Mouse (Mus musculus): Measurements from ENCODE around the gene Defb23.
A peak's percentile ranks its signal among the peaks of the same experiment; 100 is the strongest.
"Not testable (repeated sequence)": the region's sequence is repeated elsewhere in the genome, so short reads cannot be mapped to it uniquely, and the experiment has no call there.

The Defb23 gene

DNA sequence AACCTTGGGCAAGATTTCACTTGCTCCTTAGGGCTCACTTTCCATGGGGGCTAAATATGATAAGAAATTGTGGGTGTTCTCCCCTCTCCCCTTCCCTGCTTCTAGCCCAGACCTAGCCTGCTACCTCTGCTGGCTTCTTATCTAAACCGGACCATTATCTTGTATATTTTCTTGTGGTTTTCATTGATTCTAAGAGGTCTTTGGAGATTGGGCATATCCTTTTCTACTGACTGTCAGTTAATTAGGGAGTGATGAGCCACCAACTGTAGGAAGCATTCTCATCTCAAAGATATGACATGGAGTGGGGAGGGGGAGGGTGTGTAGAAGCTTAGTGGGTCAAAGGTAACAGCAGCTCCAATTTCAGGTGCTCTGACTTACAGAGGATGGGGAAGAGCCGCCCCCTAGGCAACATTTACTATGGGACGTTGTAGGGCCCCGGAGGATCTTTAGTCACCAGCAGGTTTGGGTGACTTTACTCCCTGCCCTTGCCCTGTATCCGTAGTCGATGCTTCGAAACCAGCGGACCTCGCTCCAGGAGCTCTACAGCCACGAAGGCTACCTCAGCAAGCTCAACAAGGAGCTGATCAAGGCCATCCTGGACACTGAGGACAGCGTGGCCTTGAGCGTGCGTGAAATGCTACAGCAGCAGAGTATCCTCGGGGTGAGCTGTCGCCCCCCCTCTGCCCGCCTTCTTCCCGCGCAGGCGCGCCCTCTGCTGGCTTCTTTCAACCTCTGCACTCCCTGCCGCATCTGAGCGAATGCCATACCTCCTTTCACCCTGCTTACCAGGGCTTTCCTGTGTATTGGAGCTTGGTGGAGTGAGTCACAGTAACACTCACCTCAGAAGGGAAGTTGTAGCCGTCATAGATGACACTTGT is 27.2 kb downstream of the Defb23 start:
- DNase-seq: peak; percentile 85

DNA sequence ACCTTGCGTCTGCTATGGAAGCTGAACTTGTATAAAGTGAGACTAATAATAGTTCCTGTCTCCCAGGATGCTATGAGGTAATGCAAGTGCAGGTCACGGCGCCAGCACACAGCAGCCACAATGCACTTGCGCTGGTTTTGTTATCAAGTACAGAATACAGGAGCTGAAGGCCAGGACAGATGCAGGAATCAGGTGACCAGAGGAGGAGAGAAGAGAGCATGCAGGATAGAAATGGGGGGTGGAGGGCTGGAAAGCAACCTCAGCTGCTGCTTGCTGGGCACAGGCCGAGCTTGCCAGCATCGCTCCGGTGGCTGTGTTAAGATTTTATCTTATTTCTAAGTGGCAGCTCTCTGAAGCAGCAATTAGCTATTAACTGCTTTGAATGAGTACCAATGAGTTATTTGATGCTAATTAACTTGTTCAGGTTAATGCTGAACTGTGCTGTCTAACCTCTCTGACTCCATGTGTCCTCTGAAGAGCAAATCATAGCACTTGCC is 28.0 kb downstream of the Defb23 start:
- no peak for DNase-seq

DNA sequence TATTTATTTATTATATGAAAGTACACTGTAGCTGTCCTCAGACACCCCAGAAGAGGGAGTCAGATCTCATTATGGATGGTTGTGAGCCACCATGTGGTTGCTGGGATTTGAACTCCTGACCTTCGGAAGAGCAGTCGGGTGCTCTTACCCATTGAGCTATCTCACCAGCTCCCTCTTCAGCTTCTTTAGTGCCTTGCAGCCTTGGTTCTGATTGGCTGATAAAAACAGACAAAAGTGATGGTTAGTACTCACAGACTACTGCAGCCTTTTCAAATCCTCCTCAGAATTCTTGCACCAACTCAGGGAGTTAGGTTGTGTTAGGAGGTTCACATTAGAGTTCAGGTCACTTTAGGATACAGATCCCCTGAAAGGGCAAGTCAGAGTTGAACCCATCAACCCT is 35.9 kb downstream of the Defb23 start:
- DNase-seq: not testable (repeated sequence)

DNA sequence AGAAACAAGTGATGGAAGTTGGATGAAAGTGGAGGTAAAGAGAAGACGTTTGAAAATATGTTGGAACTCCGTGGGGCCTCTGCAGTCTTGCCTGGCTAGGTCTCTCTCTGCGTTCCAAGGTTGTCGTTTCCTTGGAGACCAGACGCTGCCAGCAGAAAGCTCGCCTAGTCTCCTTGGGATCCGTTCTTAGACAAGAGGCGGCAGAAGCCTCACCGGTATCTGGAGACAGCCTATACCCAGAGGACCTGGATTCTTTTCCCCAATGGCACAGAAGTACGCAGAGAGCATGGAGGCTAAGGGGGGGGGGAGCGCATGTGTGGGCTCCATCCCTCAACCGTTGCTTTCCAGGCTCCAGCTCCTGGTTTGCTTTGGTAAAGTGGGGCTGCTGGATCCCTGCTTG is 36.9 kb downstream of the Defb23 start:
- no peak for DNase-seq

DNA sequence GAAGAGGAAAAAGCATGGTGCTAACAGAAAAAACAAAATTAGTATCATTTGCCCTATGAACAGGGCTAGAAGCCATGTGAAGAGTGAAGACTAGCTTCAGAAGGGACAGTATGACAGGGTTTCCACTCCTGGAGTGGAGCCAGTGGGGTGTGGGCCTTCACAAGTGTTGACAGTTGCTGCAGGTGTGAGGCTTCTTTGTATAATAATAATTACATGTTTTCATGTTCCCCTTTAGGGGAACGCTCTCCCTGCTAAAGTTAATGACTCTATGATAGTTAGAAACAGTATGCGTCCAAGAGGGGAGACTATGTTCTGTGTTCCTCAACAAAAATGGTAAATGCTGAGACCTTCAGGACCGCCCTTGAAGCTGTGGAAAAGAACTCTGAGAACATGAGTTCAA is 48.6 kb downstream of the Defb23 start:
- DNase-seq: no peak

DNA sequence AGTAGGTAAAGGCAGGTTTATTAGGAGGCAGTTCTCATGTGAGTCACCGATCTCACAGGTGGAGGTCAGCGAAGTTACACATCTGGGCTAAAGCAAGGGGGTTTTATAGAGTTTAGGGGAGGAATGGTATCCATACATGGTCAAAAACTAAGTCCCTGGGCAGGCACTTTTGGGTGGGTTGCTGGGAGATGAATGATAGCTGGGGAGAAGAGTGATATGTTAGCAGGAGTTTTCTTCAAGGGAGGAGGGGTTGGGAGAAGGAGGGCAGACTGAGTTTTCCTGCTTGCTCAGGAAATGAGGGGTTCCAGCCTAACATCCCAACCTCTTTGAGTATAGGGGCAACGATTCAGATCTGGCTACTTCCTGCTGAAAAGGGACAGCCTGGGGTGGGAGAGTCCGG is 49.1 kb downstream of the Defb23 start, which contains the start of gene 6820408C15Rik:
Gene 6820408C15Rik, plus strand, starts transcription at position 301 of the 400 bp plus-strand sequence.
- no peak for DNase-seq

DNA sequence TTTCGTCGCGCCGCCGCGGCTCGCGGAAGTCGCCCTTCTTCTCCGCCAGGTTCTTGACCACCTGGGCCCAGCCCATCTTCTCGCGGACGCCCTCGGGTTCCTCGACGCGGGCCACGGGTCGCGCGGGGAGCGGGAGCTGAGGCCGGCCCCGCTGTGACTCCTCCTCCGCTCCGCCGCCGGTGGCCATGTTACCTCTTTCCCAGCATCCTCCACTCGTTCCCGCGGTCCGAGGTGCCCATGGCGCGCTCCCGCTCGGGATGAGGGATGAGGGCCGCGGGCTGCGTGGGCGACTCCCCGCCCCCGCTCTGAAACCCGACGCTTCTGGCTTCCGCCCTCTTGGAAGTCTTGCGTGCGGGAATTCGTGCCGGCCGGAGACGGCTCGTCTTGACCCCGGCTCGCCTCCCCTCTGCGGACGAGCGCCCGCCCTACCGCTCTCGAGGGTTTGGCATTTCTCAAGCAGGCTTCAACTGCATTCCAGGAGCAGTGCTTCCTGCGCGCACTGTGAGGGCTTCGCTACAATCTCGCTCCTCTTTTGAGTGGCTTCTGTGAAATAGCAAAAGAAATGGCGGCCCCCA is 49.7 kb downstream of the Defb23 start, which contains the start of gene Zcchc3:
Gene Zcchc3, minus strand, starts transcription at position 437 of the 575 bp plus-strand sequence.
- DNase-seq: peak; percentile 91

DNA sequence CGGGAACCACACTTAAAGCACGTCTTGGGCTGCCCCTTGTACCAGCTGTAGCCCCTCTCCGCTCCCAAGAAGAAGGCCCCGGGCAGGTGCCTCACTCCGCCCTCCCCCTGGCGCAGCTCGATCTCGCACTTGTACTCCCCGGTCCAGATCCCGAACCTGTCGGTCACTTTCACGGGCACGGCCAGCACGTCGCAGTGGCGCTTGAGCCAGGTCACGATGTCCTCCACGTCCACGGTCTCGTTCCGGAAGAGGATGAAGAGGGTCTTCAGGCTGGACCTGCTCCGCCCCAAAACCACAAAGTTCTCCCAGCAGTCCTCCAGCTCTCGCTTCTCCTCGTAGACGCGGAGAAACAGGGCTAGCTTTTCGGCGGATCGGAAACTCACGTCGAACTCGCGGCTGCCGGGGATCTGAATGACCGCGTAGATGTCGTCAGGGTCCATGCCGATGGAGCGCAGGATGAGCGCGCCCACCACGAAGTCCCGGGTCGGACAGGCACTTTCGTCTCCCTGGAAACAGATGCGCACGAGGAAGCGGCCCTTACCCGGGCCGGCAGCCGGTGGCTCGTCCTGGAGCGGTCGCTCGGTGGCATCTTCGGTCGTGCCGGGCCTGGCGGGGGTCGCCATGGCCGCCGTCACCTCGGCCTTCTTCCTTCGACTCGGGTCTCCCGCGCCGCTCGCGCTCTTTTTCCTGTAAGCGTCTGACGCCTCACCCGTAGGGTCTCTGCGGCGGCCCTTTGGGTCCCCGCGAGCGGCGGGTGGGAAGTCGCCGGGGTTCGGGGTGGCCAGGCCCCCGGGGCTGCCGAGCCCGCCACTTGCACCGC is 50.4 kb downstream of the Defb23 start:
- peak; percentile 64 for DNase-seq

DNA sequence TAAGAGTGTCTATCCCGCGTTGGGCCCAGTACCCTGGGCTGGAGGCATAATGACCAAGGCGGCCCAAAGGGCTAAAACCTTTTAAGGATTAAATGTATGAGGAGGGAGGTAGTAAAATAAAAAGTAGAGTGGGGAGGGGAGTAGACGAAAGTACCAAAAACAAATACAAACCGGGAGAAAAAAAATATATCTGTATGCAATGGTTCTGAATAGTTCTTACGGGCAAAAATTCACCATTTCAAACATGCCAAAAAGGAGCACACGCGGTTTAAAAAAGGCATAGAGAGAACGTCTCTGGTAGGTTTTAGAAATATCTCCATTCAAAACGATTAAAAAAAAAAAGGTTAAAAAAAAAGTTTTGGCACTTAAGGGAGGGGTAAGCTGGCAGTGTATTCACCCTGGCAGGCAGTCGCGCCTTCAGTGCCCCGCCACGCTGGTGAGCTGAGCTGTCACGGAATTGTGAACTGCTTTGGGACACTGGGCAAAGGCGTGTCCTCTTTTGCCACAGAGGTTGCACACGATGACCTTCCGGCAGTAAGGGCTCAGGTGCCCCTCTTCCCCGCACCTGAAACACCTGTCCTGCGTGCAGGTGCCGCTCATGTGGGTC is 51.2 kb downstream of the Defb23 start:
- DNase-seq: no peak

DNA sequence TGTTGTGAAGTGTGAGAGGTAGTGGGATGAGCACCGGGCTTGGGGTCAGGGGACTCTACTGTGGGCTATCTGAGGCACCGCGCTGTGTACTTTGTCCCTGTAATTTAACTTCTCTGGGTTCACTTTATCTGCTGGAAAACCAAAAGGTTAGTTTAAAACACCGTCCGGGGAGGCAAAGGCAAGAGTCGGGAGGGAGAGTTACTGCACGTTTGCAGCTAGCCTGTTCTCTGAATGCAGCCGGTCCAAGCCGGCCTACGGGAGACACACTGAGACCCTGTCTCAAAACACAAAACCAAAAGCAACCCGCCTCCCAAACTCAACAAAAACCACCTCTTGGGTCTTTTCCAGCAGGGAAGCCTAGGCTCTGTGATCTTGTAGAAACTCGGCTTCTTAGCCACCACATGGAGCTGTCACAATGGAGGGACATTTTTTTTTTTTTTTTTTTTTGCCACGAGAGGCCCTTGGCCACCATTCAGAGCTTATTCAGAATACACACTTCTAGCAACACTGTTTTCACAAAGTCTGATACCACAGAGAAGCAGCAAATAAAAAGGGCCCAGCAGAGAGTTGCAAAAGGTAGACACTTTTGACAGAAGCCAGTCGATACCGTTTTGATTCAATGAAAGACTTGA is 51.8 kb downstream of the Defb23 start:
- DNase-seq: peak; percentile 43

DNA sequence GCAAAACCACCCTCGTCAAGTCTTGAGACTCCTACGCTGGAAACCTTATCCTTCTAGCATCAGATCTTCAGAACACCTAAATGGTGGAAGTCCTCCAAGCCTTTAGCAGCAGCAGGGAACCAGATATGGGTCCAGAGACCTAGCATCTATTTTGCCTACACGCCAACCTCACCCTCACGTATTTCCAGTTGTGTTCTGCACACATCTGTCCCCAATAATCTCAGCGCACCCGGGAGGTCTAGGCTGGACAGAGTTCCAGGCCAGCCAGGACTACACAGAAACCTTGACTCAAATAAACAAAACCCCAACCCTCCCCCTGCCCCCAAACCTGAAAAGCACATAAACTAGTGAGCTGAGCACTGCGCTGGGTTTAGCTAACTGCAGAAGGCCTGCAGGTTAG is 52.9 kb downstream of the Defb23 start:
- peak; percentile 38 for DNase-seq

DNA sequence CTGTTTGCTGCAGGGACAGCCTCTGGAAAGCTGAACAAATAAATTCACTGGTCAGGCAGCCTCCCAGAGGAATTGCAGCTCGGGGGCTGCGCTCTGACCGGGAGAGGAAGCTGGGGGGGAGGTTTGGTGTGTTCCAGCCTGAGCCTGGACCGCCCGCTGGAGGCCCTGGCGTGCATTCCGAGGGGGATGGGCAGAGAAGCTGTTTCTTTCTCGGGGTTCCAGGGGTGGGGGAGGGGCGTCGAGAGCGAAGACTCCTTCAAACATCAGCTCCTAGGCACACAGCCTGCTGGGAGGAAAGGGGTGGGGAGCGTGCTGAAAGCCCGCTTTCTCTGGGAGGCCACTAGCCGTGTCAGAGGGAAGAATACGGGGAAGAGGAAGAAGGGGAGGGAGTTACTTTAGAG is 53.4 kb downstream of the Defb23 start:
- peak; percentile 77 for DNase-seq

DNA sequence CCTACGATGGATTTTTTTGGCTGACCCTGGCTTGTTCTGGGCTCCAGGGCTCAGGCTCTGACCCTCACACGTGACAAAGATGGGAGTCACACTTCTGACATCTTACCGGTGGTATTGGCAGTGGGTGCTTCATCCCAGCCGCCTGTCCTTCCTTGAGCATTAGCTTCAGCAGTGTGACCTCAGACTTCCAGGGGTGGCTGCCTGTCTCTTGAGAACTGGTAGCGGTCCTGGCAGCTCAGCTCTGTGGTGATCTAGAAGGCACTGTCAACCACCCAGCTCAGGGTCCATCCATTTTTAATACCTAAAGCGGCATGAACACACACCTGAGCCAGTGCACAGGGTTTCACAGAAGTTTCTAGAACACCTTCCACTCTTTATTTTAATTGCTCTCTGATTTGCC is 54.6 kb downstream of the Defb23 start:
- DNase-seq: peak; percentile 30

Measured in cerebellum, adult 9-11 months (tissue).